Mouse (Mus musculus) adrenal gland, adult 18-20 months (tissue): ENCODE measurements around the gene Grifin. TPM values are rescaled to one million over a fixed set of nuclear protein-coding genes. Genes with fewer than 3 reads are reported as not detected.

Experiments used
- DNase-seq, 2 experiments: peaks; one replicate each; pipeline ENCODE4 v3.0.0; 2021 to 2022; ENCODE audit warnings: low spot score in 2 of 2
- total RNA-seq, 2 experiments: library from RNA; stranded (reverse); gene quantifications; 1 replicate in 1 of 2; 2 replicates in 1 of 2; pipeline ENCODE4 v1.2.3; 2021

The Grifin gene
- total RNA-seq, 2 experiments from 2014 or later: not detected

- DNase-seq: no peak
Measured at GRCm38 (mm10) chr5:140594846-140595245, 30.0 kb upstream of the Grifin start.

GRCm38 (mm10) chr5:140589082-140589774 lies 24.4 kb upstream of the Grifin start:
- no peak for DNase-seq

GRCm38 (mm10) chr5:140583732-140584368 lies 19.0 kb upstream of the Grifin start:
- DNase-seq: no peak

GRCm38 (mm10) chr5:140582995-140583731 lies 18.3 kb upstream of the Grifin start:
- DNase-seq: peak in 1 of 2 experiments; percentile 16

GRCm38 (mm10) chr5:140581569-140581968 lies 16.7 kb upstream of the Grifin start:
- no peak for DNase-seq

GRCm38 (mm10) chr5:140579771-140580170 lies 14.9 kb upstream of the Grifin start:
- DNase-seq: no peak

- DNase-seq: no peak
Measured at GRCm38 (mm10) chr5:140579221-140579620, 14.3 kb upstream of the Grifin start.

- peak in 1 of 2 experiments; percentile 34 for DNase-seq
Measured at GRCm38 (mm10) chr5:140575381-140575866, 10.6 kb upstream of the Grifin start.

- DNase-seq: no peak
Measured at GRCm38 (mm10) chr5:140572611-140573010, 7.7 kb upstream of the Grifin start.

- peak in 1 of 2 experiments; percentile 56 for DNase-seq
Measured at GRCm38 (mm10) chr5:140571673-140572072, 6.8 kb upstream of the Grifin start.

- no peak for DNase-seq
Measured at GRCm38 (mm10) chr5:140571201-140571600, 6.3 kb upstream of the Grifin start.

- DNase-seq: no peak
Measured at GRCm38 (mm10) chr5:140570223-140570870, 5.5 kb upstream of the Grifin start.

- DNase-seq: no peak
Measured at GRCm38 (mm10) chr5:140569032-140569595, 4.2 kb upstream of the Grifin start.

- peak; percentile 62 to 79 for DNase-seq
Measured at GRCm38 (mm10) chr5:140568321-140568970, 3.6 kb upstream of the Grifin start.

- DNase-seq: no peak
Measured at GRCm38 (mm10) chr5:140567751-140568150, 2.9 kb upstream of the Grifin start.

GRCm38 (mm10) chr5:140567321-140567720 lies 2.5 kb upstream of the Grifin start:
- peak; percentile 25 to 69 for DNase-seq

- no peak for DNase-seq
Measured at GRCm38 (mm10) chr5:140566271-140566670, 1.4 kb upstream of the Grifin start.

GRCm38 (mm10) chr5:140565856-140566255 lies 985 bp upstream of the Grifin start:
- DNase-seq: peak; percentile 48 to 53

GRCm38 (mm10) chr5:140565451-140565850 lies 580 bp upstream of the Grifin start:
- peak in 1 of 2 experiments; percentile 54 for DNase-seq

- no peak for DNase-seq
Measured at GRCm38 (mm10) chr5:140562601-140563000, 2.3 kb downstream of the Grifin start.
